Mouse (Mus musculus) urinary bladder, postnatal 25 days (tissue): ENCODE data around the gene Olfr1281.
"Not testable (repeated sequence)": the region's sequence is repeated elsewhere in the genome, so short reads cannot be mapped to it uniquely, and the experiment has no call there.

Source experiments
- DNase-seq: peaks from one replicate; pipeline ENCODE4 v3.0.0; 2022; ENCODE audit warnings: low spot score

Olfr1281 gene

DNA sequence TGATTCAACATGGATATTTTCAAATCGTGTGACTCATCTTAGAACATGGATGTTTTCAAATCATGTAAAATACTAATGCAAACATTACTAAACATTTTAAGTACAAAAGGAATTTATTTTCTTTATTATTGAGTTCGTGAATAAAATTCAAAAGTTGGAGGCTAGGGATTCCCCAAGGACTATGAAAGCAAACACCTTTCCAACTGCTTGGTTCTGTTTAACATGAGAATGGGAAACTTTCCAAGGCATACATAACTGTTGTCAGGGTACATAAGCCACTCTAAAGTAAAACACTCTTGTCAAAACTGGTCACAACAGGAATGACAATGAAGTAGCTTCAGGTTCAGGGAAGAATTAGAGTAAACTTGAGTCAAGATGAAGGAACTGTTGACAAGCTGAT, at the start of gene Olfr1281:
TSS of gene Olfr1281 (plus strand) at position 301 of the 400 bp plus-strand sequence.
- no peak for DNase-seq

DNA sequence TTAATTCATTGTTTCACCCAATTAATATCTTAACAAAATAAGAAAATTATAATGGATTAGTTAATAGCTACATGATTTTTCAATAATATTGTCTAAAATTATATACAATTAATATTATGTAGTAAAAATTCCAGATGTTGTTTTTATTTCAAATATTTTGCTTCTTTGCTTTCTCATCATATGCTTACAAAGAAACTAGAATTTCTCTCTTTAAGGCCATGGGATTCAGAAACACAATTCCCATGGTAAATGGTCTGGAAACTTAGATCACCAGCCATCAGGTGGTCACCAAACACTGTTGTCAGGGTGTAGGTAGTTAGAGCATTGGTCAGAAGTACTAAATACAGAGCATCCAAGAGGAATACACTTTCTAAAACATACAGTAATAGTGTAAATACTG, 36.5 kb upstream of the Olfr1281 start, which contains the start of gene Olfr1278:
TSS of gene Olfr1278 (plus strand) at position 301 of the 400 bp plus-strand sequence.
- no peak for DNase-seq

DNA sequence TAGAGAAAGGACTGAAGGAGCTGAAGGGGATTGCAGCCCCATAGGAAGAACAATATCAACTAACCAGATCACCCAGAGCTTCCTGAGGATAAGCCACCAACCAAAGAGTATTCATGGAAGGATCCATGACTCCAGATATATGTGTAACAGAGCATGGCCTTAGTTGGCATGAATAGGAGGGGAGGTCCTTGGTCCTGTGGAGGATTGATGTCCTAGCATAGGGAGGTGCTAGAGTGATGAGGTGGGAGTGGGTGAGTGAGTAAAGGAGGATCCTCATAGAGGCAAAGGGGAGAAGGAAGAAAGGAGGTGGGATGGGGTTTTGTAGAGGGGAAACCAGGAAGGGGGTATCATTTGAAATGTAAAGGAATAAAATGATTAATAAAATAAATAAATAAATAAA, 27.8 kb upstream of the Olfr1281 start:
- DNase-seq = no peak

DNA sequence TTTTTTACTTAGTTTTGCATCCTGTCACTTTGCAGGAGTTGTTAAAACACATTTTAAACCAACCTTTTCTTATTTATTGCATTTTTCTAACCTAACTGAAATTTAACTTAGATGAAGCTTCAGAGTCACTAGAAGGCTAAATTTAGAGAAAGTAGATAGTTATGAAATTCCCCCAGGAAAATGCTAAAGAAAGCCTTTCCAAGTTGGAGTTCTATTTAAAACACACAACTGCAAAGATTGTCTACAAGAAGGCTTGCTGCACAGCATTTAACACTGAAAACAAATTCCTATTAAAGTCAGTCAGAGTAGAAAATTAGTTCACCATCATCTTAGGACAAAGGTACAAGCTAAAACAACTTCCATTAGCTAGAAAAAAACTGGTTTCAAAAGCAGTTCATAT, 25.9 kb upstream of the Olfr1281 start, which contains the start of gene Olfr1279:
TSS of gene Olfr1279 (plus strand) at position 262 of the 400 bp plus-strand sequence.
- DNase-seq = no peak

DNA sequence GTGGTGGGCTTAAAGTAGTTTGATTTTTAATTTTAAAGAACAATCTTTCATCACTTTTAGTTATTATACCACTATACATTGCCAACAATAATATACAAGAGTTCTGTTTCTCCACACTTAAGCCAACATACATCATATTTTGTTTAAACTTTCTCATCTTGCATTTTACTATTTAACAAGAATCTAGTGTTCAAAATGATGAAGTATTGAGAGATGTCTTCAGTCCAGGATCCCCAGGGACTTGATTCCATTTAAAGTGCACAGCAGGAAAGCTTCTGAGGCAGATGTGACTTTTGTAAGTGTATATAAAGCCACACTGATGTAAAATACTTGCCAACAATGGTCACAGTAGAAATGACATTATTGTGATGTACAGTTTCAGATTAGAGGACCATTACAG, 12.6 kb upstream of the Olfr1281 start, which contains the start of gene Olfr1280:
TSS of gene Olfr1280 (plus strand) at position 301 of the 400 bp plus-strand sequence.
- DNase-seq = no peak

DNA sequence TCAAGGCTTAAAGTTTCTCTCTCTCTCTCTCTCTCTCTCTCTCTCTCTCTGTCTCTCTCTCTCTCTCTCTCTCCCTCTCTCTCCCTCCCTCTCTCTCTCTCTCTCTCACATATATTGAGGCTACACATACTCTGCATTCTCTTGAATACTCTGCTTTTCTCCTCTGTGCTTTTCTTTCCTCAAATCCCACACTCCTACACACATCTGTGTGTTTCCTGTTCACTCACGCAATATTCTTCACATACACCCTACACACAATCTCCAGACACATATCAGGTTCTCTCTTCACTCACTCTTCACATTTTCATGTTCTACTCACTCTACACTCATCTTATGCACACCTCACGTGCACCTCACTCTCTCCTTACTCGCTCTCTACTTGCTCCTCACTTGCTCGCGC, 7.4 kb downstream of the Olfr1281 start:
- not testable (repeated sequence) for DNase-seq

DNA sequence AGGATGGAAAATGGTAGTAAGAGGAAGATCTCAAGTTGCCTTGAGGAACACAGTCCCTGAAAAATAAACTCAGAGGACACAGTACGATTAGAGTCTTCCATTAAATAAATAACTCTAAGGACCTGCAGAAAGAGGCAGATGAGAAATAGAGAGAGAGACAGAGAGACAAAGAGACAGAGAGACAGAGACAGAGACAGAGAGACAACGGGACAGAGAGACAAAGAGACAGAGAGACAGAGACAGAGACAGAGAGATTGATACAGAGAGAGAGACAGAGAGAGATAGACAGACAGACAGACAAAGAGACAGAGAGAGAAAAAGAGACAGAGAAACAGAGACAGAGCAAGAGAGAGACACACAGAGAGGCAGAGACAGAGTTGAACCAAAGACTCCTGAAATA, 9.7 kb downstream of the Olfr1281 start, which contains the start of gene Olfr1282:
TSS of gene Olfr1282 (minus strand) at position 101 of the 400 bp plus-strand sequence.
- no peak for DNase-seq

DNA sequence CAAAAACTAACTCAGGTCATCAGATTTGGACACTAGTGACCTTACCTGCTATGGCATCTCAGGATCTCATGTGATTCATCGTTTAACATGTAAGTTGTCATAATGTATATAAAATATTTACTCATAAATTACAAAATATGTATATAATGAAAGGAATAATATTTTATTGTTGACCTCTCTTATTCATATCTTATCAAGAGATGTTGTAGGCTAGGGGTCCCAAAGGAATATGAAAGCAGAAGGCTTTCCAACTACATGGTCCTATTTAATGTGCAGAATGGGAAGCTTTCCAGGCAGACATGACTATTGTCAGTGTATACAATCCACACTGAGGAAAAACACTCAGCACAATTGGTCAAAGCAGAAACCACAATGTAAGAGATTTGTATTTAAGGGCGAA, 40.2 kb downstream of the Olfr1281 start, which contains the start of gene Olfr1283:
TSS of gene Olfr1283 (plus strand) at position 301 of the 400 bp plus-strand sequence.
- DNase-seq = no peak

DNA sequence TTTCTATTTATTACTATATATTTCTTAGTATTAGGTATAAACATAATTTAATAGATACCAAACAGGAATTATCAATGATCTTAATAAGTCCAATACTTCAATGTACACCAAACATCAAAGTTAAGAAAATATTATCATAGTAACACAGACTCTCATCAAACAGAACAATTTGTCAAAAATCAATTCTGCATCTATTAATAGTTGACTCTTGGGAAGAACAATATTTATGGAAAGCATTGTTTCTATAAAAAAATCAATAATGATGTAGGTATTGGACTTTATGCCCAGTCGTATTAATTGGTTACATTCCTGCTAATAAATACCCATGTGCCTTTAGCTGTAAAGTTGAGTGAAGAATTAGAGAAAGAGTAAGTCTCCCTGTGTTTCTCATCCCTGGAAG, 48.9 kb downstream of the Olfr1281 start, which contains the start of gene Olfr1284:
TSS of gene Olfr1284 (plus strand) at position 301 of the 400 bp plus-strand sequence.
- no peak for DNase-seq
